Mouse (Mus musculus) CD8-positive naive resting alpha-beta T cell, adult 2 months (primary cell): Measurements from ENCODE around the gene Chp2.

Experiments used
- DNase-seq, 2 experiments: peaks; one replicate each; pipeline ENCODE4 v3.0.0; 2022; ENCODE audit warnings: low read depth in 2 of 2, low spot score in 2 of 2

Gene Chp2

GRCm38 (mm10) chr7:122219315-122219801 lies at the start of gene Chp2:
TSS of gene Chp2 (plus strand) at chr7:122219496.
- no peak for DNase-seq

- no peak for DNase-seq
These were observed 48.6 kb upstream of the Chp2 start for GRCm38 (mm10) chr7:122170705-122171104.

GRCm38 (mm10) chr7:122171613-122172012 lies 47.7 kb upstream of the Chp2 start:
- DNase-seq, result no peak

GRCm38 (mm10) chr7:122180720-122181119 lies 38.6 kb upstream of the Chp2 start:
- DNase-seq, result no peak

GRCm38 (mm10) chr7:122184569-122184968 lies 34.7 kb upstream of the Chp2 start:
- DNase-seq, result no peak

DNA sequence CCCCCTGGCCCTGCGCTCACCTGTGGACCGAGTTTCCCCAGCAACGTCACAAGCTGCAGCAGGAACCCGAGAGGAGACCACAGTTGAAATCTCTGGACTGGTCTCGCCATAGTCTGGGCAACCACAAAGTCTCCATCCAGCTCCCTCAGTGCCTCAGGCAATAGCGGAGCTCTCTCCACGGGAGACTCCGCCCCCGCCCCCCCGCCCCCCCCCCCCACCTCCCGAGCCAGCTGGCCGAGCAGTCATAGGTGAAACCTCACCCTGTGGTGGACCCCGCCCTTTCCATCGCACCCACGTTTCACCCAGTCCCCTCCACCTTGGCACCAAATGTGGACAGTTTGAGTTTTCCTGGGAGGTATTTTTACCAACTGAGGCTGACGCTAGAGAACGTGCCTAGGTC lies 33.3 kb upstream of the Chp2 start, which contains the start of gene Ern2:
Gene Ern2 (minus strand): TSS at position 165 of the 400 bp plus-strand sequence.
- no peak for DNase-seq

DNA sequence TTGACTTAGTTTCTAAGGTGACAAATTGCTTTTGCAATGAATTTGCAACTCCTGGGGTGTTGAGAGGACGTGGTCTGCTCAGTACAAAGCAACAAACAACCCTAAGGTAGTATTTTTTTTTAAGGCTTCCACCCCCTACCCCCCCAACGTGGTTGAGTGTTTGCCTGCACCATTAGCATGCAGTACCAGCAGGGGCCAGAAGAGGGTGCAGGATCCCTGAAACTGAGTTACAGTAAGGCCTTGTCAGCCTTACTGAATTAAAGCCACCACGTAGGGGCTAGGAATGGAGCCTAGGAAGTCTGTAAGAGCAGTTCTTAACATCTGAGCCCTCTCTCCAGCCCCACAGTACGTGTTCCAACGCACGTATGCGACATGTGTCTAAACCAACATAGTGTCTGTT lies 29.8 kb upstream of the Chp2 start:
- peak; percentile 16 to 60 for DNase-seq

DNA sequence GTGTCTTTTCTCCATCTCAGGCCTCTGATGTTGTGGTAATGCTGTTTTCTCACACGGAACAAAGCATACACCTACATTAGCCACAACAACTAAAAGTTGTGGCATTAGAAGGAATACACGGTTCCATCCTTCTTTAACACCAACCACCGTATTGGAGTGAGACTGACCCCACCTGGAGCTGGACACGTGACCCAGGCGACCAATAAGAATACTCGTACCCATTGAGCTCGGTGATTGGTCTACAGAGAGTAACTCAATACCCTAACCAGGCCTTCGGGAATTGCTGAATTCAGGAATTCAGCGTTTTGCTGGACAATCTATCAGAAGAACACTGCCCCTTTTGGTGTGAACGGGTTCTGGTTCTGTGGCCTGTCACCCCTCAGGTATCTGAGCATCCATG lies 28.2 kb upstream of the Chp2 start:
- no peak for DNase-seq

- DNase-seq, result no peak
These were observed 25.4 kb upstream of the Chp2 start for GRCm38 (mm10) chr7:122193919-122194318.

DNA sequence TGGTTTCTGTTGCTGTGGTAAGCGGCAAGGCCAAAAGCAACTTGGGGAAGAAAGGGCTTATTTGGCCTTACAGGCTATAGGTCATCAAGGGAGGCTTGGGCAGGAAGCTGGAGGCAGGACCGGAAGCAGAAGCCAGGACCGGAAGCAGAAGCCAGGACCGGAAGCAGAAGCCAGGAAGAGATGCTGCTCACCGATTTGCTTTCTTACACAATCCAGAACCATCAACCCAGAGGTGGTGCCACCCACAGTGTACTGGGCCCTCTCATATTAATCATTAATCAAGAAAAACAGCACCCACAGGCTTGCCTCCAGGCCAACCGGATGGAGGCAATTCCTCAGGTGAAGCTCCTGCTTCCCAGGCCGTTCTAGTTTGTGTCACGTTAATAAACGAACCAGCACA lies 22.5 kb upstream of the Chp2 start:
- no peak for DNase-seq

DNA sequence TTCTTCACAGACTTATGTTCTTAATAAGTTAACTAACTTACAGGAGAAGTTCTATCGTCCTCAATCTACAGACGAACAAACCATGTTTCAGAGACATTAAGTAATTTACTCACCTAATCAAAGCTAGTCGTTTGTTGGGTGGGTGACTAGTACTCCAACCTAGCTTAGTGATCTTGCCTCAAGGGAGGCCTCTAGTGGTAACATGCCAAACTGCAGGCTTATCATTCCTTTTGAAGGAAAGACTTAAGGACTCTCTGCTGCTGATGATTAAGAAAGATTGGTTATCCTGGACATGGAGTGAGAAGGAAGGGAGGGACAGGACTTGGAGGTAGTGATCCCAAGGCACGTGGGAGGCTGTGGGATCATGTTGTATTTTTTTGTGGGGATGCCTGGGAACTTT lies 22.0 kb upstream of the Chp2 start:
- peak; percentile 22 to 66 for DNase-seq

GRCm38 (mm10) chr7:122199296-122199695 lies 20.0 kb upstream of the Chp2 start:
- DNase-seq, result peak in 1 of 2 experiments; percentile 12

GRCm38 (mm10) chr7:122203936-122204335 lies 15.4 kb upstream of the Chp2 start:
- no peak for DNase-seq

DNA sequence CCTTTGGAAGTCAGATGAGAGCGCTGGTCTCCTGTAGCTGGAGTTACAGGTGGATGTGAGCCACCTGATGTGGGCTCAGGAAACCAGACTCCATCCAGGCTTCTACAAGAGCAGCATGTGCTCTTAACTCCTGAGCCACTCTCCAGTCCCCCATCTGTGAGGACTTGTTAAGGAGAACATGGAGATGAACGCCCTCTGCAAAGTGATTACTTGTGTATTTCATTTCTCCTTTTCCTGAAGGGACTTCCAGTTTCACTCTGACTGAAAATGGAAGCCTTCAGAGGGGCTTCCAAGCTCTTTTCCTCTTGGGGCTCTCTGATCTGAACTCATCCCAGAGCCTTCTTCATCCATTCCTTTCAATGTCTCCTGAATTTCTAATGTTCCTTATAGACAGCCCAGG lies 13.2 kb upstream of the Chp2 start:
- DNase-seq, result no peak

- no peak for DNase-seq
These were observed 10.8 kb upstream of the Chp2 start for GRCm38 (mm10) chr7:122208276-122209021.

- DNase-seq, result no peak
These were observed 6.9 kb downstream of the Chp2 start for GRCm38 (mm10) chr7:122226020-122226742.

DNA sequence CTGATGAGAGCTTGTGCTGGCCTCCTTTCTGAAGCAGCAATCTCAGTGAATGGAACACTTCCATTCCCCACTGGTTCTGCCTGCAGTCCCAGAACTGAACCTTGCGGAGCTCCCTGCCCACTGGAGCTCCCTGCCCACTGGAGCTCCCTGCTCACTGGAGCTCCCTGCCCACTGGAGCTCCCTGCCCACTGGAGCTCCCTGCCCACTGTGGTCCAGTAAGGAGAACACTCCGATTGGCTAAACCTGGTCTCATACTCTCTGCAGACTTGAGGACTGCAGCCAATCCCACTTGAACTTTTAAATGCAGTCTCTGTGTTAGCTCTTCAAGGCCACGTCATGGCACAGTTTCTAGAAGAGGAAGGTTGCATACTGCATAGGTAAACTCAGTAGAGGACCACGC lies 7.4 kb downstream of the Chp2 start:
- DNase-seq, result no peak

- DNase-seq, result no peak
These were observed 10.0 kb downstream of the Chp2 start for GRCm38 (mm10) chr7:122229306-122229705.

DNA sequence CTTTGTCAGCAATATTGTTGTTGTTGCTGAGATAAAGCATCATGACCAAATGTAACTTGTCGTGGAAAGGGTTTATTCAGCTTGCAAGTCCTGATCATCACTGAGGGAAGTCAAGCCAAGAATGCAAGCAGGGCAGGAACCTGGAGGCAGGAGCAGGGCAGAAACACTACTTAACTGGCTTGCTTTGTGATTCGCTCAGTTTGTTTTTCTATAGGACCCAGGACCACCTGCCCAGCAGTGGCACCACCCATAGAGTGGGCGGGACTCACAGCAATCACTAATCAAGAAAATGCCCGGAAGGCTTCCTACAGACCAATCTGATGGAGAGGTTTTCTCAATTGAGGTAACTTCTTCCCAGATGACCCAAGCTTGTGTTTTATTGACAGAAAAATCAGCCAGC lies 10.6 kb downstream of the Chp2 start:
- no peak for DNase-seq

- no peak for DNase-seq
These were observed 11.6 kb downstream of the Chp2 start for GRCm38 (mm10) chr7:122230866-122231265.

DNA sequence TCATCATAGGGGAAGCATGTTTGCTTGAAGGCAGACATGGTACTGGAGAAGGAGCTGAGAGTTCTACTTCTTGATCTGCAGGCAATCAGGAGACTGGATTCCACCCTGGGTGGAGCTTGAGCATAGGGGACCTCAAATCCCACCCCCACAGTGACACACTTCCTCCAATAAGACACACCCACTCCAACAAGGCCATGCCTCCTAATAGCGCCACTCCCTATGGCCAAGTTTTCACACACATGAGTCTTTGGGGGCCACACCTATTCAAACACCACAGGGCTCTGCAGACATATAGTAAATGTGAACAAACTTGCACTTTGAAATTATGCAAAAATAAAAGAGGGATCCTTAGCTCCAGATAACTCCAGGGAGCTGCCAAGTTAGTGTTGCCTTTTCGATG lies 19.6 kb downstream of the Chp2 start:
- no peak for DNase-seq

DNA sequence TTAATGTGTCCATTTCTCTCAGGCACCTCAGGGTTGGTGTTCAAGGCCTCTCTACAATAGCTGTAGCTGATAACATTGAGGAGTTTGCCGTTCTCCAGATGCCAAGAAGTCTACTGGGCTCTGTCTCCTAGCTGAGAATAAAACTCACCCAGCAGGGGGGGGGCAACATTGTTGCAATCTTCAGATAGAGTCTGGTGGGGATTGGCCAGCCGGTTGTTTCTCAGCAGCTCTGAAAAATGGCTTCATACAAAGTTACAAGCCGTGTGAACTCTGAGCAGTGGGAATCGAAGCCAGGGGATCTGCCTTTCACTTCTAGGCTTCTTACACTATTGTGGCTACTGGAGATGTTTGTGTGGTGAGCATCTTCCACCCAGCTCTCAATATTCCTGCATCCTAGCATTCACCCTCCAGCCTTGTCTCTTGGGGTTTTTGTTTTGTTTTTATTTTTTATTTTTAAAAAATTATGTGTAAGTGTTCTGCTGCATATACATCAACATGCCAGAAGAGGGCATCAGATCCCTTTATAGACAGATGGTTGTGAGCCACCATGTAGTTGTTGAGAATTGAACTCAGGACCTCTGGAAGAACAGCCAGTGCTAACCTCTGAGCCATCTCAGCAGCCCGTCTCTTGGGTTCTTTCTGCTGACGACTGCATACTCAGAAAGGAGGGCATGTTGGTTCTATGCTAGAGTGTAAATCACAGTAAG lies 21.3 kb downstream of the Chp2 start:
- DNase-seq, result no peak
